Mouse (Mus musculus): ENCODE measurements around the gene Epha4.
A peak's percentile ranks its signal among the peaks of the same experiment; 100 is the strongest.

Gene Epha4

GRCm38 (mm10) chr1:77514963-77515650, at the start of gene Epha4:
Gene Epha4, minus strand, starts transcription at chr1:77515088.
- peak; percentile 80 for DNase-seq (ENCODE audit: low spot score)

GRCm38 (mm10) chr1:77556199-77556598, 41.3 kb upstream of the Epha4 start:
- DNase-seq (ENCODE audit: low spot score) = no peak

- no peak for DNase-seq (ENCODE audit: low spot score)
Observed at GRCm38 (mm10) chr1:77551927-77552326, 37.0 kb upstream of the Epha4 start.

GRCm38 (mm10) chr1:77545722-77546121, 30.8 kb upstream of the Epha4 start:
- DNase-seq (ENCODE audit: low spot score) = peak; percentile 35

DNA sequence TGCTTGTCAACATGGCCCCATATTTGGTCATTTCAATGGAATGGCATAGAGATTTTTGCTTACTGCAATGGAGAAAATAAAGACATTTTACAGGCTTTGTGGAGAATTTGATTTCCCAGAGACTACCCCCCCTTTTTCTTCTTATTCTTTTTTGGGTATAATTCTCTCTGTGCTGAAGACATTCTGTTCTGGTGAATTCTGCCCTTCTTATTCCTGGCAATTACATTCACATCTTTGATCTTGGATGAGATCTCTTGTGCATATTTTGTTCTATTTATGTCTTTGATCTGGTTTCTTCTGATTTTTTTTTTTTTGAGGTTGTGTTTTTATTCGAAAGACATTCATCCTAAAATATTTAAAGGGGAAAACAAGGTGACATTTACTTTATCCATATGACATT, 30.1 kb upstream of the Epha4 start:
- no peak for DNase-seq (ENCODE audit: low spot score)

- no peak for DNase-seq (ENCODE audit: low spot score)
Observed at GRCm38 (mm10) chr1:77544279-77544678, 29.4 kb upstream of the Epha4 start.

DNA sequence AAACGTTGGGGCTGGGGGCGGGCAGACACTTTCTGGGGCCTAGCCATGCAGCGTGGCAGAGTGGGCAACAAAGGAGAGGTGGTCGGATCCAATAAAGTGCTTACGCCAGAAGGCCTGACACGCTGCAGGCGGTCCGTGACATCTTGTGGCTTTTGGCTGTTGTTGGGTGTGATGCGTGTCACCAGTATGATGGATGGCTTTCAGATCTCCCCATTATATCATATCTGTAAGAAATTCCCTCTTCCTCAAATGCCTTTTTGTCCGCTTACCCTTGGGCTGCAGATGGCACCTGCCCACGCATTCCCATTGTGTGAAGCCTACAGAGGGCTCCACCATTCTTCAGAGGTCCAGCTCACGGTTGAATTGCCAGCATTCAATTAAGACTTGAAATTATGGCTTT, 25.1 kb upstream of the Epha4 start:
- no peak for DNase-seq (ENCODE audit: low spot score)

- DNase-seq (ENCODE audit: low spot score) = no peak
Observed at GRCm38 (mm10) chr1:77538559-77538958, 23.7 kb upstream of the Epha4 start.

- DNase-seq (ENCODE audit: low spot score) = no peak
Observed at GRCm38 (mm10) chr1:77535905-77536304, 21.0 kb upstream of the Epha4 start.

- no peak for DNase-seq (ENCODE audit: low spot score)
Observed at GRCm38 (mm10) chr1:77532576-77533183, 17.8 kb upstream of the Epha4 start.

GRCm38 (mm10) chr1:77531934-77532575, 17.2 kb upstream of the Epha4 start:
- no peak for DNase-seq (ENCODE audit: low spot score)

GRCm38 (mm10) chr1:77525082-77525481, 10.2 kb upstream of the Epha4 start:
- DNase-seq (ENCODE audit: low spot score) = no peak

DNA sequence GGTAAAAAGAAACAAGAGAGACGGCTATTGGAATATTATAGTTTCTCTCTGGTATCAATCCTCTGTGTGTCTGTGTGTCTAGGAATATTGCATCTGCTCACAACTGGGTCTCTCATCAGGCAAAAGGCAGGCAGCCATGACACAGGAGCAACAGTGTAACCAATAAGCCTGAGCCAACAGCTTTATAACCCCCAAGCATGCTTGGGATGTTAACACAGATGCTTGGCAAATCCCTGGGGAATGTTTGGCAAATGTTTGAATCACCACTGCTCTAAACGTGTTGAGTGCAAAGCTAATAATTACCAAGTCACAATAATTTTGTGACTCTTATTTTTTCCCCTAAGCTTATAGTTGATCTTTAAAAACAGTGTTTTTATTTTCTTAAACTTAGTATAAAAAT, 8.5 kb upstream of the Epha4 start:
- DNase-seq (ENCODE audit: low spot score) = no peak

GRCm38 (mm10) chr1:77521640-77522539, 7.0 kb upstream of the Epha4 start:
- no peak for DNase-seq (ENCODE audit: low spot score)

- no peak for DNase-seq (ENCODE audit: low spot score)
Observed at GRCm38 (mm10) chr1:77518715-77519114, 3.8 kb upstream of the Epha4 start.

- DNase-seq (ENCODE audit: low spot score) = peak; percentile 89
Observed at GRCm38 (mm10) chr1:77516203-77516991, 1.5 kb upstream of the Epha4 start.

GRCm38 (mm10) chr1:77515651-77515981, 728 bp upstream of the Epha4 start:
- DNase-seq (ENCODE audit: low spot score) = no peak

- DNase-seq (ENCODE audit: low spot score) = no peak
Observed at GRCm38 (mm10) chr1:77514325-77514962, 444 bp downstream of the Epha4 start.

- no peak for DNase-seq (ENCODE audit: low spot score)
Observed at GRCm38 (mm10) chr1:77513959-77514324, 946 bp downstream of the Epha4 start.

DNA sequence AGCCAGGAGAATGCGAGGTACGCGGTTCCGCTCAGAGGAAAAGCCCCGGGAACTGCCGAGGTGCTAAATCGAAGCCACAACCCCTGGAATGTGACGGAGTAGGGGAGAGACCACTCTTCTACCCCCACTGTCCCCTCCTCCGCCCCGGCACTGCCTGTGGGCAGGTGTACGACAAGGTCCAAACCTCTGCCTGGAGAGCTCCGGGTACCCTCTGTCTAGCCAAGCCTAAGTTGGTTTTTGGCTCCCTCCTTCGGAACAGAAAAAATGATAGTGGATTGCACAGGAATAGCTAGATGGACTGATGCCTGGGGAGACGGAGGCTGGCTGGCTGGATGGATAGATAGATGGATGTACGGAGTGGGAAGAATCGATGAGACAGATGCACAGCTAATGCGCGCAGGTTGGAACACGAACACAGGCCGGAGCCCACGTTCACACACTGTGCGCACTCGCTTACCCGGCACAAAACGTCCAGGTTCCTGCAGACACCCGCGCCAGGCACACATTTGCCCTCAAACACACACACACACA, 1.4 kb downstream of the Epha4 start:
- DNase-seq (ENCODE audit: low spot score) = peak; percentile 68

All from layer of hippocampus, adult 9-10 months (tissue).